Mouse (Mus musculus): ENCODE results near the gene Whrn.

DNA sequence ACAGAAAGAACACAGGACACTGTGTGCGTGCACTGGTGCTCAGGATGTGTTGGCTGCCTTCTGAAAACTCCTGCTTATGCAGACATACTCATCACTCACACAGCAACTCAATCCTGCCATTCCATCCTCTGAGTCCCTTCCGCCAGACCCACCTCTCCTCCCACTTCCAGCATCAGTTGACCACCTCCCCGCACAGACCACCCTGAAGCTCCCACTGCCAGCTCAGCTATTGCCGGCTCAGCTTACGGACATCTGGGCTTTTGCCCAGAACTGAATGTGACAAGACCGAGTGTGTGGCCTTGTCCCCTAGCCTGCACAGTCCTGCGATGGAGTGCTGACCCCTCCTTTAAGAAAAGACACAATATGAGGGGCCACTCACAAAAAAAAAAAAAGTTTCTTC is 55.5 kb downstream of the Whrn start:
- TF ChIP-seq CTCF (IDR thresholded peaks at IDR 0.05; ENCODE audit: control insufficient read depth, insufficient read depth, insufficient replicate concordance, low read depth, low read length) (no peak), POLR2A (IDR thresholded peaks at IDR 0.05; ENCODE audit: control insufficient read depth, low read depth, low read length) (no peak)
